Mouse (Mus musculus) liver, embryonic 14.5 days (tissue): ENCODE measurements at regions not wholly inside any gene's neighbourhood (a gene's known extent, or its start where the extent isn't known, plus 50 kb on each side); places are given as distances from the start of the nearest gene placed in this dataset.

Experiments used
- CTCF ChIP-seq: IDR thresholded peaks from 2 replicates; pipeline ENCODE4 v1.5.1; 2016; ENCODE audit warnings: antibody characterized with exemption, low read depth, control low read depth
- EP300 ChIP-seq: IDR thresholded peaks from 2 replicates; pipeline ENCODE4 v1.6.1; 2016; ENCODE audit warnings: antibody characterized with exemption, low read depth

- TF ChIP-seq EP300: no peak
- no peak for TF ChIP-seq CTCF
Measured at GRCm38 (mm10) chr17:27262607-27263006, 58.3 kb upstream of the Lemd2 start.
